Mouse (Mus musculus) heart, postnatal 0 days (tissue): Measurements from ENCODE around the gene Sel1l3. TPM values are rescaled to one million over a fixed set of nuclear protein-coding genes. Genes with fewer than 3 reads are reported as not detected.
A peak's percentile ranks its signal among the peaks of the same experiment; 100 is the strongest.

Source experiments
- ATAC-seq: fragments of 200-750 bp; cut with Nextera tagmentation; 2 replicates; pipeline ENCODE4 v1.8.0; 2017; ENCODE audit warnings: low read depth, moderate number of reproducible peaks, moderate library complexity; ENCODE audit not compliant: insufficient read depth
- DNase-seq: peaks from one replicate; pipeline ENCODE4 v3.0.0-alpha.2; 2016; ENCODE audit warnings: low spot score
- H3K27ac ChIP-seq: fragments of 300-500 bp; sonication (generic); 2 replicates; pipeline ENCODE4 v1.5.1; 2014; ENCODE audit warnings: low read depth, mild to moderate bottlenecking
- H3K27me3 ChIP-seq: fragments of 300-500 bp; sonication (generic); 2 replicates; pipeline ENCODE4 v1.6.1; 2014; ENCODE audit warnings: low read length, mixed read lengths; ENCODE audit not compliant: control insufficient read depth, insufficient read depth
- H3K36me3 ChIP-seq: fragments of 300-500 bp; sonication (generic); replicated peaks from 2 replicates; pipeline ENCODE4 v1.6.1; 2014; ENCODE audit warnings: low read length, mixed read lengths; ENCODE audit not compliant: control insufficient read depth, insufficient read depth
- H3K4me1 ChIP-seq: fragments of 300-500 bp; sonication (generic); 2 replicates; pipeline ENCODE4 v1.6.1; 2014; ENCODE audit warnings: antibody characterized with exemption; ENCODE audit not compliant: control insufficient read depth, insufficient read depth
- H3K4me2 ChIP-seq: fragments of 300-500 bp; sonication (generic); 2 replicates; pipeline ENCODE4 v1.6.1; 2014; ENCODE audit warnings: low read depth, mild to moderate bottlenecking, low read length, moderate library complexity
- H3K4me3 ChIP-seq: fragments of 300-500 bp; sonication (generic); 2 replicates; pipeline ENCODE4 v1.5.1; 2014; ENCODE audit warnings: low read depth, low read length
- H3K9ac ChIP-seq: fragments of 300-500 bp; sonication (generic); replicated peaks from 2 replicates; pipeline ENCODE4 v1.6.1; 2014; ENCODE audit warnings: low read depth, low read length, mixed read lengths
- H3K9me3 ChIP-seq: fragments of 300-500 bp; sonication (generic); replicated peaks from 2 replicates; pipeline ENCODE4 v1.6.1; 2016; ENCODE audit warnings: low read length; ENCODE audit not compliant: control insufficient read depth
- CTCF ChIP-seq: IDR thresholded peaks from 2 replicates; pipeline ENCODE4 v1.5.1; 2016; ENCODE audit warnings: antibody characterized with exemption, control low read depth, low read depth
- EP300 ChIP-seq: IDR thresholded peaks from 2 replicates; pipeline ENCODE4 v1.6.1; 2016; ENCODE audit warnings: antibody characterized with exemption, low read depth
- WGBS: fragments of 180-500 bp; shearing (Covaris S2); extraction: QIAGEN DNeasy Blood & Tissue Kit; methylation state at CpG from one replicate; pipeline ENCODE4 v1.1.7; 2014; 5-methylcytosine and 5-hydroxymethylcytosine counted together
- polyA plus RNA-seq: library from polyadenylated mRNA; unstranded; fragments of >200 nt; fragmentation: Nextera tagmentation; extraction: Ambion mirVana; gene quantifications from 2 replicates; pipeline ENCODE4 v1.2.1, GENCODE M21; 2015
- total RNA-seq: library from RNA; depleted of rRNA; stranded (reverse); fragments of >200 nt; gene quantifications from 2 replicates; pipeline ENCODE4 v1.2.3, GENCODE M21; 2014; ENCODE audit warnings: low replicate concordance

Gene Sel1l3
- total and polyA plus RNA-seq, 2 experiments from 2014 or later, result 0.14 to 1.4 TPM

DNA sequence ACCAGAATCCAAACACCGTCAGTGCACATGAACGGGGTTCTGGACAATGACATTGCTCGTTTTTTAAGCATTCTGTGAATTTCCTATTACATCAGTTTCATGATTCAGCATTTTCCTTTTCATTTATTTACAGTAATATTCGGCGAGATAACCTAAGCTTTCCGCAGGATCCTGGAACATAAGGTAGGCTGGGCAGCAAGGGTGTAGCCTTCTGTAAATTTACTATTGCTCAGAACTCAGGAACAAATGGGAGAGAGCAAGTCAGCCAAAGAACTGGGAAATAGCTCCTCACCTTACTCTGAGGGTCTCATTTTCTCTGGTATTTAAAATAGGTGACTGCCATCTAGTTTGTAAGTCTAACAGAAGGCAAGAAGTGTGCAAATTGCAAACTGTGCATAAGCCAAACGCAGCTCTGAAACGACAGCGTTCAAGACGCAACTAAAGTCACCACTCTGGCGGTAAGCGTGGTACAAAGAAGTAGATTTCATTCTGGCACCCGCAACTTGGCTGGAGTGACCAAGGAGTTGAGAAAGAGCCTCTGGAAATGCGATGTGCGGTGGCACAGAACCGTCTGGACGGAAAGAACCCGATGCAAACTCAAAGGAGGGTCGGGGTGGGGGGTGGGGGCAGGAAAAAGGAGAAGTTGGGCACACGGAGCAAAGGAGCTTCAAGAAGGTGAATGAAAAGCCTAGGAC, 1.5 kb downstream of the Sel1l3 start:
- WGBS, result 24% methylated on average over 20 of the region's 20 CpGs
- H3K4me3 ChIP-seq, result peak overlapping the region; percentile 49
- H3K4me2 ChIP-seq, result peak overlapping the region; percentile 99
- no peak overlapping the region for H3K27ac ChIP-seq
- H3K9me3 ChIP-seq, result no peaks in the 10 kb centered on the region
- peaks cover 30% of the 10 kb centered on the region for H3K27me3 ChIP-seq
- ATAC-seq (no peak), DNase-seq (no peak)
- no peaks in the 10 kb centered on the region for H3K36me3 ChIP-seq
- no peak for TF ChIP-seq EP300
- no peak for TF ChIP-seq CTCF
- H3K4me1 ChIP-seq, result peaks cover 18% of the 10 kb centered on the region; the same call in 1 of the 2 replicates
- peak overlapping the region; percentile 4; the same call in 1 of the 2 replicates for H3K9ac ChIP-seq

GRCm38 (mm10) chr5:53211241-53211640, 2.5 kb downstream of the Sel1l3 start:
- Histone ChIP-seq H3K36me3 (no peaks in the 10 kb centered on the region), H3K4me2 (no peak overlapping the region), H3K9me3 (no peaks in the 10 kb centered on the region), H3K9ac (no peak overlapping the region), H3K27ac (no peak overlapping the region), H3K27me3 (peaks cover 30% of the 10 kb centered on the region), H3K4me3 (no peak overlapping the region), H3K4me1 (peaks cover 18% of the 10 kb centered on the region; the same call in 1 of the 2 replicates)
- ATAC-seq (no peak), DNase-seq (no peak)
- TF ChIP-seq CTCF (no peak), EP300 (no peak)
- WGBS, result 53% methylated on average over 6 of the region's 6 CpGs

DNA sequence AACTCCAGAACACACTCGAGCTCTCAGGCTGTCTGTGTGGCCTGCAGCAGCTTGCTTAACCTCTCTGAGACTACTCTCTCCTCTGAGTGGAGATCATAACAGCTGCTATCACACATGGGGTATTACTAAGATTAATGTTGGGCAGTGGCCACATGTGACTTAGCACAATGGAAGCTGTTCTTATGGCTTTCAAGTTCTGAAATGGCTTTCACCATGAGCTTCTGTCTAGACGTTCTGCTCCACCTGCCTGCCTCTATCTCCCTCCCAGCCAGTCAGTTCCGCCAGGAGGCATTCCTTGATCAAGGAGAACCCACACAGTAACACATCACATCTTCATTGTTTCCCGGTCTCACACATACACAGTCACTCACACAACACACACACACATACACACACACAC, 3.2 kb downstream of the Sel1l3 start:
- H3K27me3 ChIP-seq, result peaks cover 30% of the 10 kb centered on the region
- H3K36me3 ChIP-seq, result no peaks in the 10 kb centered on the region
- H3K9ac ChIP-seq, result no peak overlapping the region
- no peak for TF ChIP-seq CTCF
- no peak for TF ChIP-seq EP300
- DNase-seq, result no peak
- H3K27ac ChIP-seq, result no peak overlapping the region
- H3K4me2 ChIP-seq, result no peak overlapping the region
- no peaks in the 10 kb centered on the region for H3K9me3 ChIP-seq
- 66% methylated on average over 4 of the region's 4 CpGs for WGBS
- peaks cover 18% of the 10 kb centered on the region; the same call in 1 of the 2 replicates for H3K4me1 ChIP-seq
- ATAC-seq, result no peak
- no peak overlapping the region for H3K4me3 ChIP-seq

DNA sequence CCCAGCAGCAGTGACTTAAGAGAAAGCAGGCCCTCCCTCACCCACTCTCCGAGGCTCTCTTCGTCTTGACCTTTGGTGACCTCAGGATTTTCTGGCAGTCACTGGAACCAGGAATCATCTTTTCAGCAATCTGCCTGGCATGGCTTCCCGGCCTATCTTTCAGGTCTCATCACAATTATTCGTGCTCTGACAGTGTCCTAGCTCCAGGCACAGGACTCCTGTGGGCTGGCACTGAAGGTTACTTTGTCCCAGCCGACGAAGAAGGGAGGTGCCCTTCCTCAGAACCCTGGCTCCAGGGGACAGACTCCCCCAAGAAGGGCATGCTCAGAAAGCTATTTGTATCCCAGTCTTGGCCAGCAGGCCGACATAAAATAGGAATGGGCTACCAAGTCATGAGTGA, 4.0 kb downstream of the Sel1l3 start:
- Histone ChIP-seq H3K4me3 (no peak overlapping the region), H3K4me2 (no peak overlapping the region), H3K9ac (no peak overlapping the region), H3K27me3 (peaks cover 30% of the 10 kb centered on the region), H3K36me3 (no peaks in the 10 kb centered on the region), H3K27ac (no peak overlapping the region), H3K4me1 (peaks cover 17% of the 10 kb centered on the region; the same call in 1 of the 2 replicates), H3K9me3 (no peaks in the 10 kb centered on the region)
- 61% methylated on average over 7 of the region's 7 CpGs for WGBS
- no peak for ATAC-seq
- no peak for DNase-seq
- TF ChIP-seq EP300, result no peak
- no peak for TF ChIP-seq CTCF

- Histone ChIP-seq H3K9ac (no peak overlapping the region), H3K4me2 (no peak overlapping the region), H3K36me3 (no peaks in the 10 kb centered on the region), H3K4me3 (no peak overlapping the region), H3K27me3 (peaks cover 21% of the 10 kb centered on the region), H3K27ac (no peak overlapping the region), H3K9me3 (no peaks in the 10 kb centered on the region), H3K4me1 (peaks cover 9% of the 10 kb centered on the region; the same call in 1 of the 2 replicates)
- 74% methylated on average over 1 of the region's 1 CpGs for WGBS
- TF ChIP-seq CTCF (no peak), EP300 (no peak)
- DNase-seq (no peak), ATAC-seq (no peak)
These were observed 5.0 kb downstream of the Sel1l3 start for GRCm38 (mm10) chr5:53208731-53209130.

DNA sequence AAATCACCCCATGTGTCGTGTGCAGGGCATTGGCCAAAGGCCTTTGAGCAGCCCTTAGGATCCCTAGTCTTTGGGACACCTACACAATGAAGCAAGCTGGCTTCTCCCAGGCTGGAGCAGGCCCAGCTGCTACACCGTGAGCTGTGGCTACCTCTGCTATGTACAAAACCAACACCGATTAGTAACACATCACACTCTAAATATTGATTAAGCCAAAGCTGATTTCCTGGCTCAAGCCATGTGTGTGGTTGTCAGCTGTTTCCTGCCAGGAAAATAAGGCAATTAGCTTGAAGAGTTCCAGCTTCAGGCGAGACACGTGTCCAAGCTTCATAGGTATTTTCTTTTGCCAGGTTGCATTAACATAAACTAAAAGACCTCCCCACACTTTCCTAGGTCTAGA, 7.2 kb downstream of the Sel1l3 start:
- Histone ChIP-seq H3K9ac (no peak overlapping the region), H3K4me2 (no peak overlapping the region), H3K36me3 (no peaks in the 10 kb centered on the region), H3K27me3 (peaks cover 8% of the 10 kb centered on the region; the same call in 1 of the 2 replicates), H3K27ac (no peak overlapping the region), H3K4me3 (no peak overlapping the region), H3K9me3 (no peaks in the 10 kb centered on the region), H3K4me1 (no peaks in the 10 kb centered on the region)
- DNase-seq, result no peak
- TF ChIP-seq CTCF (no peak), EP300 (no peak)
- no peak for ATAC-seq
- 83% methylated on average over 5 of the region's 5 CpGs for WGBS
